Mouse (Mus musculus): ENCODE measurements around the gene Spats1. TPM values are rescaled to one million over a fixed set of nuclear protein-coding genes. Genes with fewer than 3 reads are reported as not detected.
A peak's percentile ranks its signal among the peaks of the same experiment; 100 is the strongest.

Spats1 gene
- polyA plus RNA-seq, 1 experiment = not detected

DNA sequence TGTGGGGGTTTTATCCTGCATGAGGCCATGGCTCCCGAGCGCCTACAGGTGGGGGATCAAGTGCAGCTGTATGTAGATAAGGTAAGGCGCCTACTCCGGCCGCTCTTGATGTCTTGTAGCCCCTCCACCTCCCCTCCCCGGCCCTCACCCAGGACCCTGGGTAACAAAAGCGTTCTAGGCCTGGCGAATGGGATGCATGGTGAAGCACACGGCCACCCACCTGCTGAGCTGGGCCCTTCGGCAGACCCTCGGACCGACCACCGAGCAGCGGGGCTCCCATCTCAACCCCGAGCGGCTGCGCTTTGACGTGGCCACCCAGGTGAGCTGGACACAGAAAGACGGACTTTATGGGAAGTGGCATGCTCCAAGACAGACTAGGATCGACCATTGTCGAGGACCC lies 41.9 kb upstream of the Spats1 start:
- WGBS = 94% methylated on average over 21 of the region's 21 CpGs
- Histone ChIP-seq H3K27ac (ENCODE audit: insufficient read depth, low read length) (no peak overlapping the region), H3K27me3 (ENCODE audit: control insufficient read depth, insufficient read depth, low read length) (no peaks in the 10 kb centered on the region), H3K36me3 (ENCODE audit: control insufficient read depth, insufficient read depth, low read length) (peaks cover 10% of the 10 kb centered on the region), H3K4me1 (ENCODE audit: control insufficient read depth, insufficient read depth, insufficient read length) (no peaks in the 10 kb centered on the region), H3K4me3 (ENCODE audit: extremely low read depth, insufficient read depth, insufficient read length) (no peak overlapping the region)
- no peak for DNase-seq (ENCODE audit: low read depth in 1 of 2, low spot score in 2 of 2)
- no peak for TF ChIP-seq POLR2A (IDR thresholded peaks at IDR 0.05; ENCODE audit: low read depth, low read length)
- TF ChIP-seq CTCF (IDR thresholded peaks at IDR 0.05; ENCODE audit: extremely low read depth, insufficient read depth, insufficient read length, insufficient replicate concordance) = no peak

GRCm38 (mm10) chr17:45516488-45516887 lies 41.3 kb upstream of the Spats1 start:
- Histone ChIP-seq H3K27ac (ENCODE audit: insufficient read depth, low read length) (no peak overlapping the region), H3K27me3 (ENCODE audit: control insufficient read depth, insufficient read depth, low read length) (no peaks in the 10 kb centered on the region), H3K4me1 (ENCODE audit: control insufficient read depth, insufficient read depth, insufficient read length) (no peaks in the 10 kb centered on the region), H3K36me3 (ENCODE audit: control insufficient read depth, insufficient read depth, low read length) (peaks cover 10% of the 10 kb centered on the region), H3K4me3 (ENCODE audit: extremely low read depth, insufficient read depth, insufficient read length) (no peak overlapping the region)
- 62% methylated on average over 8 of the region's 8 CpGs for WGBS
- TF ChIP-seq POLR2A (IDR thresholded peaks at IDR 0.05; ENCODE audit: low read depth, low read length) (no peak), CTCF (IDR thresholded peaks at IDR 0.05; ENCODE audit: extremely low read depth, insufficient read depth, insufficient read length, insufficient replicate concordance) (peak; percentile 65; the same call in 1 of the 2 replicates)
- DNase-seq (ENCODE audit: low read depth in 1 of 2, low spot score in 2 of 2) = peak; percentile 41 to 70

GRCm38 (mm10) chr17:45515806-45516205 lies 40.6 kb upstream of the Spats1 start:
- no peaks in the 10 kb centered on the region for H3K4me1 ChIP-seq (ENCODE audit: control insufficient read depth, insufficient read depth, insufficient read length)
- no peaks in the 10 kb centered on the region for H3K27me3 ChIP-seq (ENCODE audit: control insufficient read depth, insufficient read depth, low read length)
- DNase-seq (ENCODE audit: low read depth in 1 of 2, low spot score in 2 of 2) = no peak
- no peak for TF ChIP-seq POLR2A (IDR thresholded peaks at IDR 0.05; ENCODE audit: low read depth, low read length)
- H3K36me3 ChIP-seq (ENCODE audit: control insufficient read depth, insufficient read depth, low read length) = peaks cover 10% of the 10 kb centered on the region
- no peak overlapping the region for H3K27ac ChIP-seq (ENCODE audit: insufficient read depth, low read length)
- WGBS = 88% methylated on average over 10 of the region's 10 CpGs
- no peak overlapping the region for H3K4me3 ChIP-seq (ENCODE audit: extremely low read depth, insufficient read depth, insufficient read length)

GRCm38 (mm10) chr17:45515204-45515726 lies 40.0 kb upstream of the Spats1 start:
- DNase-seq (ENCODE audit: low read depth in 1 of 2, low spot score in 2 of 2) = no peak
- Histone ChIP-seq H3K27ac (ENCODE audit: insufficient read depth, low read length) (no peak overlapping the region), H3K27me3 (ENCODE audit: control insufficient read depth, insufficient read depth, low read length) (no peaks in the 10 kb centered on the region), H3K4me3 (ENCODE audit: extremely low read depth, insufficient read depth, insufficient read length) (no peak overlapping the region), H3K36me3 (ENCODE audit: control insufficient read depth, insufficient read depth, low read length) (peaks cover 10% of the 10 kb centered on the region), H3K4me1 (ENCODE audit: control insufficient read depth, insufficient read depth, insufficient read length) (no peaks in the 10 kb centered on the region)
- 92% methylated on average over 15 of the region's 15 CpGs for WGBS
- TF ChIP-seq POLR2A (IDR thresholded peaks at IDR 0.05; ENCODE audit: low read depth, low read length) = no peak
- TF ChIP-seq CTCF (IDR thresholded peaks at IDR 0.05; ENCODE audit: extremely low read depth, insufficient read depth, insufficient read length, insufficient replicate concordance) = no peak

DNA sequence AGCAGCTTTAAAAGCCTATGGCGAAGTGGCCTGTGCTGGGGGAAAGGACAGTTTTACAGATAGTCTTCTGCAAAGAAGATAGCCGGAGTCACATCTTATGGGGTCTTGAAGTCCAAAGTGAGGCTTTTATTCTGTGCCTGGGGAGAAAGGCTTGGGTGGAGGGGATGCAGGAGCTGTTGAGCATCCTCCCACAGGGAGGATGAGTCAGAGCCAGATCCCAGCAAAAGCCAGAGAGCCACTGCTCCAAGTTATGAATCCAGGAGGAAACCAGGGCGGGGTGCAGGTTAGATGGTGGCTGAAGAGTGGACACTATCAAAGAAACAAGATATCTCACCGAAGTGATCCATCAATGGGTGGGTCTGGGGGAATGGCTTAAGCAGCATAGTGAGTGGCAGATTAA lies 36.5 kb upstream of the Spats1 start:
- DNase-seq (ENCODE audit: low read depth in 1 of 2, low spot score in 2 of 2) = no peak
- Histone ChIP-seq H3K4me1 (ENCODE audit: control insufficient read depth, insufficient read depth, insufficient read length) (no peaks in the 10 kb centered on the region), H3K36me3 (ENCODE audit: control insufficient read depth, insufficient read depth, low read length) (no peaks in the 10 kb centered on the region), H3K27ac (ENCODE audit: insufficient read depth, low read length) (no peak overlapping the region), H3K4me3 (ENCODE audit: extremely low read depth, insufficient read depth, insufficient read length) (no peak overlapping the region), H3K27me3 (ENCODE audit: control insufficient read depth, insufficient read depth, low read length) (no peaks in the 10 kb centered on the region)
- WGBS = 92% methylated on average over 4 of the region's 4 CpGs
- TF ChIP-seq POLR2A (IDR thresholded peaks at IDR 0.05; ENCODE audit: low read depth, low read length) (no peak), CTCF (IDR thresholded peaks at IDR 0.05; ENCODE audit: extremely low read depth, insufficient read depth, insufficient read length, insufficient replicate concordance) (no peak)

GRCm38 (mm10) chr17:45510871-45511270 lies 35.7 kb upstream of the Spats1 start:
- Histone ChIP-seq H3K4me3 (ENCODE audit: extremely low read depth, insufficient read depth, insufficient read length) (no peak overlapping the region), H3K27ac (ENCODE audit: insufficient read depth, low read length) (no peak overlapping the region), H3K36me3 (ENCODE audit: control insufficient read depth, insufficient read depth, low read length) (no peaks in the 10 kb centered on the region), H3K27me3 (ENCODE audit: control insufficient read depth, insufficient read depth, low read length) (no peaks in the 10 kb centered on the region), H3K4me1 (ENCODE audit: control insufficient read depth, insufficient read depth, insufficient read length) (no peaks in the 10 kb centered on the region)
- TF ChIP-seq CTCF (IDR thresholded peaks at IDR 0.05; ENCODE audit: extremely low read depth, insufficient read depth, insufficient read length, insufficient replicate concordance) = no peak
- TF ChIP-seq POLR2A (IDR thresholded peaks at IDR 0.05; ENCODE audit: low read depth, low read length) = no peak
- DNase-seq (ENCODE audit: low read depth in 1 of 2, low spot score in 2 of 2) = no peak
- 92% methylated on average over 4 of the region's 4 CpGs for WGBS

DNA sequence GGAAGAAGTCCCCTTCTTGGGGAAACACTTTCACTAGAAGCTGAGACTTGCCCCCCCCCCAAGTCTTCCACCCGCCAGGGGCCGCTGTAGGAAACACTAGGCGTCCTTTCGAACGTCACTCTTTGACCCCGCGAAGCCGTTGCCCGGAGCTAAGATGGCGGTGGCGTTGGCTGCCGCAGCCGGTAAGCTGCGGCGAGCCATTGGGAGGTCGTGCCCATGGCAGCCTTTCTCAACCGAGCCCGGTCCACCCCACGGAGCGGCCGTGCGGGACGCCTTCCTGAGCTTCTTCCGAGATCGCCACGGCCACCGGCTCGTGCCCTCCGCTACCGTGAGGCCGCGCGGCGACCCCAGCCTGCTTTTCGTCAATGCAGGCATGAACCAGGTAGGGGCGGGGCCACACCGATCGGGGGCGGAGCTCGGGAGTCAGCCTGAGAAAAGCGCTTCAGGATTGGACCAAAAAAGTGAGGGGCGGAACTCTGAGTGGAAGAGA lies 31.5 kb upstream of the Spats1 start, which contains the start of gene Aars2:
TSS of gene Aars2 (plus strand) at position 142 of the 490 bp plus-strand sequence.
- Histone ChIP-seq H3K27me3 (ENCODE audit: control insufficient read depth, insufficient read depth, low read length) (no peaks in the 10 kb centered on the region), H3K4me1 (ENCODE audit: control insufficient read depth, insufficient read depth, insufficient read length) (no peaks in the 10 kb centered on the region), H3K36me3 (ENCODE audit: control insufficient read depth, insufficient read depth, low read length) (no peaks in the 10 kb centered on the region), H3K27ac (ENCODE audit: insufficient read depth, low read length) (peak within 1 kb of the TSS; percentile 91), H3K4me3 (ENCODE audit: extremely low read depth, insufficient read depth, insufficient read length) (peak within 1 kb of the TSS; percentile 99)
- TF ChIP-seq POLR2A (IDR thresholded peaks at IDR 0.05; ENCODE audit: low read depth, low read length) (peak; percentile 32), CTCF (IDR thresholded peaks at IDR 0.05; ENCODE audit: extremely low read depth, insufficient read depth, insufficient read length, insufficient replicate concordance) (peak; percentile 74; the same call in 1 of the 2 replicates)
- 1% methylated on average over 42 of the region's 42 CpGs for WGBS
- peak; percentile 87 to 92 for DNase-seq (ENCODE audit: low read depth in 1 of 2, low spot score in 2 of 2)
